ENCODE assay signal across 26 mouse cellular contexts in the genomic region with DNA sequence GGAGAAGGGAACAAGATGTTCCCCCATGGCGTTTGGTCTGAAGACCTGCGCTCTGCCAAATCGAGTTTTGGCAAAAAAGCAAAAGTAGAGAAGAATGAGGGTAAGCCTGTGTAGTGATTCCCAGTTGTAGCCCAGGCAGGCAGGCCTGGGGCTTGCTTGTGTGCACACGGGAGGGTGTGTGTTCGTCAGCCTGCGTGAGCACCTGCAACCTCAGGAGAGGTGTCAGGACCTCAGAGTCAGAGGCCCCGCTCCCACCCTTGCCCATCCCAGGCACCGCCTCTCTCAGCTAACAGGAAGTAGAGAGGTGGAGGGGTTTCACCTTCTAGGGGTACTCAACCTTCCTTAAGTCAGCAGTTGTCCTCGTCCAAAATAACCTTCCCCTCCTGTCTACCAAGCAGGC. TPM values are rescaled to one million over a fixed set of nuclear protein-coding genes. Genes with fewer than 3 reads are reported as not detected.
DNase-seq lines count a peak whose midpoint lies in the region; ATAC-seq and TF ChIP-seq lines count a peak whose summit lies in the region.
"Had no signal": no experiment of that assay in that cellular context is flagged by ENCODE, and none has a peak within 500 bp of the region (broad histone marks: within the 10 kb centered on the region; RNA-seq: fewer than 3 reads in every experiment).

No protein-coding gene starts in this region.

- TF ChIP-seq POLR2A in CH12.LX (IDR thresholded peaks at IDR 0.05; ENCODE audit: low read depth, low read length): no peak

- H3K79me2 ChIP-seq in CH12.LX (replicated peaks; ENCODE audit: control insufficient read depth, extremely low read depth, insufficient read depth, poor library complexity, severe bottlenecking): no peaks in the 10 kb centered on the region

- WGBS in hindbrain, embryonic 10.5 days: 79% methylated on average over 9 of the region's 9 CpGs
- WGBS in hindbrain, embryonic 16.5 days: 74% methylated on average over 6 of the region's 9 CpGs
- WGBS in limb, embryonic 10.5 days: 76% methylated on average over 9 of the region's 9 CpGs
- WGBS in neural tube, embryonic 15.5 days: 77% methylated on average over 9 of the region's 9 CpGs

- TF ChIP-seq CTCF in CH12.LX (conservative IDR thresholded peaks at IDR 0.05 in 1 of 2, IDR thresholded peaks at IDR 0.05 in 1 of 2; ENCODE audit: low read depth in 2 of 2, low read length in 2 of 2): no peak

- no peak overlapping the region for H3K4me2 ChIP-seq in hindbrain, embryonic 16.5 days (ENCODE audit: low read length)
- no peak overlapping the region for H3K4me2 ChIP-seq in CH12.LX (ENCODE audit: insufficient read depth, low read depth, poor library complexity, severe bottlenecking)
- H3K4me2 ChIP-seq in neural tube, embryonic 15.5 days: no peak overlapping the region
- H3K4me2 ChIP-seq: embryonic facial prominence, embryonic 12.5 days; forebrain, embryonic 12.5 days; hindbrain, embryonic 14.5 days; midbrain, embryonic 15.5 days; neural tube, embryonic 13.5 days had no signal

- H3K4me1 ChIP-seq in hindbrain, embryonic 10.5 days (replicated peaks): peaks cover 43% of the 10 kb centered on the region
- peaks cover 6% of the 10 kb centered on the region; the same call in 1 of the 2 replicates for H3K4me1 ChIP-seq in hindbrain, embryonic 16.5 days (ENCODE audit: control insufficient read depth, insufficient read depth, low read depth, low read length)
- H3K4me1 ChIP-seq in CH12.LX (ENCODE audit: control insufficient read depth in 1 of 2, insufficient read depth in 2 of 2): peaks cover 33 to 65% of the 10 kb centered on the region in 2 experiments
- H3K4me1 ChIP-seq in limb, embryonic 10.5 days: peaks cover 52% of the 10 kb centered on the region
- peaks cover 18% of the 10 kb centered on the region for H3K4me1 ChIP-seq in neural tube, embryonic 15.5 days
- H3K4me1 ChIP-seq: midbrain, embryonic 15.5 days had no signal

- no peak for TF ChIP-seq RAD21 in CH12.LX (IDR thresholded peaks at IDR 0.05; ENCODE audit: low read depth, low read length)

- DNase-seq in hindbrain, embryonic 10.5 days (ENCODE audit: low spot score): no peak
- DNase-seq in CH12.LX (ENCODE audit: extremely low read depth): peak; percentile 49
- DNase-seq in limb, embryonic 10.5 days (ENCODE audit: low spot score): no peak
- peak; percentile 79 to 82 for DNase-seq in thymus, postnatal 10 days (ENCODE audit: low spot score in 2 of 2)
- DNase-seq in adrenal gland, postnatal 36 days: no peak
- no peak for DNase-seq in frontal cortex, postnatal 36 days (ENCODE audit: low spot score in 2 of 2)
- DNase-seq: cerebellum, adult 11-12 months; cerebellum, postnatal 10 days; gastrocnemius, adult 2 months; kidney, adult 2 months; layer of hippocampus, adult 9-11 months; left cerebral cortex, postnatal 4 days; liver; right cerebral cortex, adult 18-20 months; right cerebral cortex, postnatal 4 days had no signal

- no peak overlapping the region for H3K4me3 ChIP-seq in hindbrain, embryonic 10.5 days
- no peak overlapping the region for H3K4me3 ChIP-seq in hindbrain, embryonic 16.5 days (ENCODE audit: low read length)
- H3K4me3 ChIP-seq in CH12.LX (replicated peaks in 1 of 3; ENCODE audit: low read depth in 2 of 3, low read length in 2 of 3, poor library complexity in 1 of 3): no peak overlapping the region
- no peak overlapping the region for H3K4me3 ChIP-seq in limb, embryonic 10.5 days
- no peak overlapping the region for H3K4me3 ChIP-seq in neural tube, embryonic 15.5 days (replicated peaks)
- H3K4me3 ChIP-seq: embryonic facial prominence, embryonic 12.5 days; forebrain, embryonic 12.5 days; gastrocnemius, adult 2 months; left cerebral cortex, adult 2 months; megakaryocyte, embryonic 14.5 days; midbrain, embryonic 15.5 days; neural tube, embryonic 13.5 days had no signal

- dilution Hi-C loops in CH12.LX (cut with MboI; ENCODE audit: extremely low pct_ligation_motif_present, extremely low pct_unique_long_range_greater_than_20kb, low sequenced_read_pairs): no loop called here

- no peaks in the 10 kb centered on the region for H3K27me3 ChIP-seq in hindbrain, embryonic 10.5 days (ENCODE audit: insufficient read depth, poor library complexity, severe bottlenecking)
- H3K27me3 ChIP-seq in hindbrain, embryonic 16.5 days (replicated peaks; ENCODE audit: control insufficient read depth, insufficient read depth, low read length): no peaks in the 10 kb centered on the region
- H3K27me3 ChIP-seq in CH12.LX (replicated peaks): peaks cover 13% of the 10 kb centered on the region
- H3K27me3 ChIP-seq in limb, embryonic 10.5 days (ENCODE audit: low read depth, poor library complexity, severe bottlenecking): no peaks in the 10 kb centered on the region
- no peaks in the 10 kb centered on the region; the same call in 1 of the 2 replicates for H3K27me3 ChIP-seq in neural tube, embryonic 15.5 days (replicated peaks)
- H3K27me3 ChIP-seq: embryonic facial prominence, embryonic 12.5 days; forebrain, embryonic 12.5 days; midbrain, embryonic 15.5 days; neural tube, embryonic 13.5 days had no signal

- peak overlapping the region; percentile 13; the same call in 1 of the 2 replicates for H3K27ac ChIP-seq in hindbrain, embryonic 10.5 days
- no peak overlapping the region for H3K27ac ChIP-seq in hindbrain, embryonic 16.5 days (ENCODE audit: low read depth, low read length)
- H3K27ac ChIP-seq in CH12.LX (ENCODE audit: insufficient read depth, low read depth): no peak overlapping the region
- peak overlapping the region; percentile 61; the same call in 1 of the 2 replicates for H3K27ac ChIP-seq in limb, embryonic 10.5 days
- no peak overlapping the region for H3K27ac ChIP-seq in neural tube, embryonic 15.5 days (replicated peaks)
- H3K27ac ChIP-seq: embryonic facial prominence, embryonic 12.5 days; forebrain, embryonic 12.5 days; gastrocnemius, adult 2 months; hindbrain, embryonic 14.5 days; kidney, postnatal 0 days; left cerebral cortex, adult 2 months; midbrain, embryonic 15.5 days; neural tube, embryonic 13.5 days; stomach, postnatal 0 days had no signal

- no peak for TF ChIP-seq EP300 in CH12.LX (IDR thresholded peaks at IDR 0.05; ENCODE audit: low read length)

- H3K9me3 ChIP-seq in hindbrain, embryonic 10.5 days: no peaks in the 10 kb centered on the region
- H3K9me3 ChIP-seq in hindbrain, embryonic 16.5 days (ENCODE audit: control insufficient read depth, low read length): no peaks in the 10 kb centered on the region
- H3K9me3 ChIP-seq in CH12.LX (replicated peaks; ENCODE audit: low read length): no peaks in the 10 kb centered on the region
- H3K9me3 ChIP-seq in limb, embryonic 10.5 days (replicated peaks): no peaks in the 10 kb centered on the region
- no peaks in the 10 kb centered on the region for H3K9me3 ChIP-seq in neural tube, embryonic 15.5 days (replicated peaks)
- H3K9me3 ChIP-seq: embryonic facial prominence, embryonic 12.5 days; forebrain, embryonic 12.5 days; megakaryocyte, embryonic 14.5 days; midbrain, embryonic 15.5 days; neural tube, embryonic 13.5 days had no signal

- H3K36me3 ChIP-seq in hindbrain, embryonic 10.5 days: no peaks in the 10 kb centered on the region
- no peaks in the 10 kb centered on the region for H3K36me3 ChIP-seq in hindbrain, embryonic 16.5 days (ENCODE audit: control insufficient read depth, insufficient read depth, low read length)
- no peaks in the 10 kb centered on the region for H3K36me3 ChIP-seq in CH12.LX (replicated peaks in 1 of 2; ENCODE audit: control insufficient read depth in 1 of 2, insufficient read depth in 1 of 2, low read length in 1 of 2)
- no peaks in the 10 kb centered on the region for H3K36me3 ChIP-seq in limb, embryonic 10.5 days
- no peaks in the 10 kb centered on the region for H3K36me3 ChIP-seq in neural tube, embryonic 15.5 days
- H3K36me3 ChIP-seq: embryonic facial prominence, embryonic 12.5 days; forebrain, embryonic 12.5 days; midbrain, embryonic 15.5 days; neural tube, embryonic 13.5 days had no signal

- in situ Hi-C loops in CH12.LX (cut with MboI; ENCODE audit: low pct_ligation_motif_present, low pct_unique_long_range_greater_than_20kb, low sequenced_read_pairs): loop anchor here (25.0 kb wide), 2 partner anchors 242 to 392 kb away; a partner anchor contains a TSS

- ATAC-seq in hindbrain, embryonic 16.5 days: no peak
- no peak for ATAC-seq in neural tube, embryonic 15.5 days (ENCODE audit: low FRiP score)
- ATAC-seq: midbrain, embryonic 15.5 days had no signal

- H3K9ac ChIP-seq in hindbrain, embryonic 16.5 days (ENCODE audit: low read depth, low read length): no peak overlapping the region
- no peak overlapping the region for H3K9ac ChIP-seq in CH12.LX (ENCODE audit: insufficient read depth, low read depth)
- no peak overlapping the region for H3K9ac ChIP-seq in neural tube, embryonic 15.5 days (replicated peaks)
- H3K9ac ChIP-seq: embryonic facial prominence, embryonic 12.5 days; forebrain, embryonic 12.5 days; hindbrain, embryonic 14.5 days; midbrain, embryonic 15.5 days; neural tube, embryonic 13.5 days had no signal

TF ChIP-seq in CH12.LX, 34 proteins besides CTCF, POLR2A, EP300 and RAD21:
- TF ChIP-seq ELF1 (IDR thresholded peaks at IDR 0.05; ENCODE audit: low read depth, low read length) (no peak), MAX (IDR thresholded peaks at IDR 0.05; ENCODE audit: low read length) (0 out of 2 replicates have a peak, but pooled peaks have one; percentile 13), BHLHE40 (IDR thresholded peaks at IDR 0.05; ENCODE audit: low read depth, low read length) (0 out of 2 replicates have a peak, but pooled peaks have one; percentile 7)

RNA-seq across cellular contexts. Expression of a gene that starts 15.5 kb away (rescaled TPM):
- 281 and 316 TPM in 2 replicates for polyA plus RNA-seq in hindbrain, embryonic 10.5 days (2016; fragmentation: Nextera tagmentation; extraction: Ambion mirVana)
- polyA plus RNA-seq in hindbrain, embryonic 16.5 days (2015; fragmentation: Nextera tagmentation; extraction: Ambion mirVana): 315 and 340 TPM in 2 replicates
- total RNA-seq in CH12.LX (2012; rRNA removed): 139 and 172 TPM in 2 replicates
- 215 and 224 TPM in 2 replicates for total RNA-seq in CH12.LX (2014; rRNA removed)
- 151 and 160 TPM in 2 replicates for polyA plus RNA-seq in CH12.LX (2012; ENCODE audit: insufficient read length, low read depth)
- polyA plus RNA-seq in limb, embryonic 10.5 days (2016; fragmentation: Nextera tagmentation; extraction: Ambion mirVana): 227 and 232 TPM in 2 replicates
- total RNA-seq in adrenal gland, postnatal 36 days (2021): 100 to 1,000 TPM; 210 to 233 TPM
- 317 and 351 TPM in 2 replicates for polyA plus RNA-seq in neural tube, embryonic 15.5 days (2015; fragmentation: Nextera tagmentation; extraction: Ambion mirVana)

RNA-seq across cellular contexts. Expression of a gene that starts 54.5 kb away (rescaled TPM):
- polyA plus RNA-seq in hindbrain, embryonic 10.5 days (2016; fragmentation: Nextera tagmentation; extraction: Ambion mirVana): 4.8 and 4.9 TPM in 2 replicates
- 1.6 and 1.9 TPM in 2 replicates for polyA plus RNA-seq in hindbrain, embryonic 16.5 days (2015; fragmentation: Nextera tagmentation; extraction: Ambion mirVana)
- 3.4 and 5.6 TPM in 2 replicates for total RNA-seq in CH12.LX (2012; rRNA removed)
- total RNA-seq in CH12.LX (2014; rRNA removed): 2.6 and 2.8 TPM in 2 replicates
- polyA plus RNA-seq in CH12.LX (2012; ENCODE audit: insufficient read length, low read depth): 1.1 and 1.4 TPM in 2 replicates
- polyA plus RNA-seq in limb, embryonic 10.5 days (2016; fragmentation: Nextera tagmentation; extraction: Ambion mirVana): 4.2 and 5.5 TPM in 2 replicates
- total RNA-seq in adrenal gland, postnatal 36 days (2021): 10 to 100 TPM; 10.9 to 14.1 TPM
- 2.0 and 3.6 TPM in 2 replicates for polyA plus RNA-seq in neural tube, embryonic 15.5 days (2015; fragmentation: Nextera tagmentation; extraction: Ambion mirVana)

Comparison
In these comparisons a context has a peak if more than half of its experiments do, and no peak if none do; other contexts are left out.
1. H3K27ac ChIP-seq: peak in hindbrain, embryonic 10.5 days (single experiment) and limb, embryonic 10.5 days (single experiment); none in hindbrain, embryonic 16.5 days (single experiment), CH12.LX (single experiment) and neural tube, embryonic 15.5 days (single experiment).
2. DNase-seq: peak in CH12.LX (single experiment) and thymus, postnatal 10 days (2 of 2); none in hindbrain, embryonic 10.5 days (single experiment), limb, embryonic 10.5 days (single experiment), adrenal gland, postnatal 36 days (0 of 2) and frontal cortex, postnatal 36 days (0 of 2).